Mouse (Mus musculus) skeletal muscle tissue, postnatal 0 days (tissue): ENCODE results near the gene Ankrd50. TPM values are rescaled to one million over a fixed set of nuclear protein-coding genes. Genes with fewer than 3 reads are reported as not detected.

ENCODE experiments used
- polyA plus RNA-seq: library from polyadenylated mRNA; unstranded; fragments of >200 nt; fragmentation: Nextera tagmentation; extraction: Ambion mirVana; gene quantifications from 2 replicates; pipeline ENCODE4 v1.2.1, GENCODE M21; 2015

Gene Ankrd50
- 11.8 and 15.6 TPM in 2 replicates for polyA plus RNA-seq

DNA sequence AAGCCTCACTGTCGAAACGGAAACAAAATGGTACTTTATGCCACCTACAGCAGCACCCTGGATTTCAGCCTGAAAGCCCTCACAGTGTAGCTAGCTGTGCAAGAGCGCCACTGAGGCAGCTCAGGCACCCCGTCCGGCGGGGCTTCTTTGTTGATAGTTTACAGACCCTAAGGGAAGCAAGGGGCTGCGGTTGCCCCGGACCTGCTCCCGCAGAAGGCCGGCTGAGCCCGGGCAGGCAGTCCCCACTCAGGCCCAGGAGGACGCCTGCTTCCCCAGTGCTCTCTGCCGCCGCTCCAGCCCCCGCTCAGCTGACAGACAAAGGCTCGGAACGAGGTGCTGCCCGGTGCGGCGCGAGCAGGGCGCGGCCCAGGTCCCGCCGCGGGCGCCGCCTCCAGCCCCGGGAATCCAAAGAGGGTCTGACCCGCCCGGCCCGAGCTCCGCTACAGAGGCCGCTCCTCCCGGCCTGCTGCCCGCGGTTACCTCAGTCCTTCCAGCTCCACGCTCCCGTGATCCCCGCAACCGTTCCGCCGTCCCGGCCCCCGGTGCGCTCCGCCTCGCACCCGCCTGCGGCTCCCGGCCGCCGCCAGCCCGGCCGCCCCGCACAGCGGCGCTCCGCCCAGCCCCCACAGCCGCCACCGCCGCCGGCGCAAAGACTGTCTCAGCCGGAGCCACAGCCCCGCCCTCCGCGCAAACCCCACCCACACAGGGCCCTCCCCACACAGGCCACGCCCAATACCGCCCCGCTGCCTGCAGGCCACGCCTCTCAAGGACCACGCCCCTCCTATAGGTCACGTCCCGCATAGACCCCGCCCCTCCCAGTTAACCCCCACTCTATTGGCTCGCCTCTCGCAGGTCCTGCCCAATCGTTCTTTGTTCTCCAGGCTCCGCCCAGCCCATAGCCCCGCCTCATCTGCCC lies at the start of gene Ankrd50:
Gene Ankrd50 (minus strand): TSS at position 654 of the 916 bp plus-strand sequence.

